Mouse (Mus musculus) stomach, embryonic 14.5 days (tissue): ENCODE measurements around the gene 1110008P14Rik. TPM values are rescaled to one million over a fixed set of nuclear protein-coding genes. Genes with fewer than 3 reads are reported as not detected.
"Not testable (repeated sequence)": the region's sequence is repeated elsewhere in the genome, so short reads cannot be mapped to it uniquely, and the experiment has no call there.

Experiments used
- ATAC-seq: fragments of 200-750 bp; cut with Nextera tagmentation; 2 replicates; pipeline ENCODE4 v1.8.0; 2017; ENCODE audit warnings: low read depth, moderate TSS enrichment; ENCODE audit not compliant: insufficient number of reproducible peaks, insufficient read depth, low FRiP score
- H3K27ac ChIP-seq: fragments of 300-500 bp; sonication (generic); 2 replicates; pipeline ENCODE4 v1.5.1; 2014; ENCODE audit warnings: mild to moderate bottlenecking, low read length, moderate library complexity, mixed read lengths
- H3K27me3 ChIP-seq: fragments of 300-500 bp; sonication (generic); 2 replicates; pipeline ENCODE4 v1.6.1; 2014; ENCODE audit warnings: low read length, control low read depth, mixed read lengths; ENCODE audit not compliant: control insufficient read depth, insufficient read depth
- H3K36me3 ChIP-seq: fragments of 300-500 bp; sonication (generic); 2 replicates; pipeline ENCODE4 v1.6.1; 2014; ENCODE audit warnings: mild to moderate bottlenecking, control low read depth, low read length, moderate library complexity, mixed read lengths; ENCODE audit not compliant: control insufficient read depth, insufficient read depth
- H3K4me1 ChIP-seq: fragments of 300-500 bp; sonication (generic); 2 replicates; pipeline ENCODE4 v1.6.1; 2014; ENCODE audit warnings: low read length, control low read depth, mixed read lengths; ENCODE audit not compliant: control insufficient read depth, insufficient read depth
- H3K4me2 ChIP-seq: fragments of 300-500 bp; sonication (generic); replicated peaks from 2 replicates; pipeline ENCODE4 v1.6.1; 2014; ENCODE audit warnings: low read depth, low read length, control low read depth
- H3K4me3 ChIP-seq: fragments of 300-500 bp; sonication (generic); 2 replicates; pipeline ENCODE4 v1.5.1; 2014; ENCODE audit warnings: low read depth, low read length, control low read depth
- H3K9ac ChIP-seq: fragments of 300-500 bp; sonication (generic); replicated peaks from 2 replicates; pipeline ENCODE4 v1.6.1; 2014; ENCODE audit warnings: low read depth, mild to moderate bottlenecking, control low read depth, low read length, moderate library complexity, mixed read lengths
- H3K9me3 ChIP-seq: fragments of 300-500 bp; sonication (generic); 2 replicates; pipeline ENCODE4 v1.6.1; 2016; ENCODE audit warnings: low read depth, low read length, control low read depth; ENCODE audit not compliant: control insufficient read depth
- WGBS: fragments of 180-500 bp; shearing (Covaris S2); extraction: QIAGEN DNeasy Blood & Tissue Kit; methylation state at CpG from one replicate; pipeline ENCODE4 v1.1.7; 2014; 5-methylcytosine and 5-hydroxymethylcytosine counted together
- polyA plus RNA-seq: library from polyadenylated mRNA; unstranded; fragments of >200 nt; fragmentation: Nextera tagmentation; extraction: Ambion mirVana; gene quantifications from 2 replicates; pipeline ENCODE4 v1.2.1, GENCODE M21; 2014

Gene 1110008P14Rik
- polyA plus RNA-seq, 1 experiment from 2014 or later: 46.3 TPM

DNA sequence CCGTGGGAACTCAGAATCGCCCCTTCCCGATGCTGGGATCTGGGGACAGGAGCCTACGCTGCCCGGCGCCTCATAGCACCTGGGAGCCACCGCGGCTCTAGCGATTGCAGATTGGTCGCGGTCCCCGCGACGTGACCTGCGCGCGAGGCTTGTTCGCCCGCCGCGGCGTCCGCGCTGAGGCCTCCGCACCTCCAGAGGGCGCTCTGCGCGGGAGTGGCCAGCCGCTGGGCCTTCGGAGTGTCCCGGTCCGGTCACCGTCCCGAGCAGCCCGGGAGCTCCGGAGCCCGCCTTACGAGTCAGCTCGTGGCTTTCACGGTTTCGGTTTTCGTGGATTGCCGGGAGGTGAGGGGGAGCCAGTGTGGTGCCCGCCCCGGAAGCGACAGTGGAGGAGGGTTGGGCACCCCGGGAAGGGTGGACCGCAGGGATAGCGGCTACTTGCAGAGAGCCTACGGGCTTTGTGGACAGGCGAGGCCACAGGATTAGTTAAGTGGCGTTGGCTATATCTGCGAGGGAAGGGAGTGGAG is 18.9 kb downstream of the 1110008P14Rik start:
- Histone ChIP-seq H3K27me3 (no peaks in the 10 kb centered on the region), H3K4me2 (peak overlapping the region; percentile 68), H3K27ac (peak overlapping the region; percentile 64), H3K36me3 (peaks cover 16% of the 10 kb centered on the region), H3K4me3 (peak overlapping the region; percentile 53), H3K9ac (peak overlapping the region; percentile 41), H3K9me3 (no peaks in the 10 kb centered on the region), H3K4me1 (peaks cover 13% of the 10 kb centered on the region)
- peak; percentile 74 for ATAC-seq
- WGBS: 0% methylated on average over 49 of the region's 53 CpGs

- H3K4me3 ChIP-seq: peak overlapping the region; percentile 53
- peaks cover 12% of the 10 kb centered on the region; the same call in 1 of the 2 replicates for H3K36me3 ChIP-seq
- H3K27ac ChIP-seq, H3K27me3 ChIP-seq, H3K9me3 ChIP-seq, ATAC-seq: not testable (repeated sequence)
- H3K9ac ChIP-seq: peak overlapping the region; percentile 41; the same call in 1 of the 2 replicates
- H3K4me2 ChIP-seq: peak overlapping the region; percentile 68
- 38% methylated on average over 5 of the region's 5 CpGs for WGBS
- H3K4me1 ChIP-seq: peaks cover 13% of the 10 kb centered on the region
Measured at GRCm38 (mm10) chr2:32362274-32362673, 19.5 kb downstream of the 1110008P14Rik start.

- WGBS: 2% methylated on average over 24 of the region's 24 CpGs
- H3K27ac ChIP-seq: no peak overlapping the region
- no peaks in the 10 kb centered on the region for H3K27me3 ChIP-seq
- peak; percentile 62 for ATAC-seq
- peak overlapping the region; percentile 59 for H3K4me2 ChIP-seq
- peaks cover 4% of the 10 kb centered on the region; the same call in 1 of the 2 replicates for H3K36me3 ChIP-seq
- peak overlapping the region; percentile 17 for H3K4me3 ChIP-seq
- H3K4me1 ChIP-seq: peaks cover 13% of the 10 kb centered on the region
- no peaks in the 10 kb centered on the region for H3K9me3 ChIP-seq
- no peak overlapping the region for H3K9ac ChIP-seq
Measured at GRCm38 (mm10) chr2:32361437-32361836, 20.3 kb downstream of the 1110008P14Rik start.

- Histone ChIP-seq H3K4me3 (peak overlapping the region; percentile 17), H3K4me2 (peak overlapping the region; percentile 59), H3K4me1 (peaks cover 13% of the 10 kb centered on the region), H3K36me3 (0 out of 2 replicates have a peak, but pooled peaks cover 3% of the 10 kb centered on the region), H3K9ac (no peak overlapping the region), H3K9me3 (no peaks in the 10 kb centered on the region), H3K27ac (no peak overlapping the region), H3K27me3 (no peaks in the 10 kb centered on the region)
- WGBS: 6% methylated on average over 14 of the region's 14 CpGs
- ATAC-seq: no peak
Measured at GRCm38 (mm10) chr2:32360741-32361140, 21.0 kb downstream of the 1110008P14Rik start.

GRCm38 (mm10) chr2:32358381-32358780 is 23.4 kb downstream of the 1110008P14Rik start:
- Histone ChIP-seq H3K4me3 (no peak overlapping the region), H3K4me1 (peaks cover 8% of the 10 kb centered on the region; the same call in 1 of the 2 replicates), H3K27me3 (no peaks in the 10 kb centered on the region), H3K9me3 (no peaks in the 10 kb centered on the region), H3K4me2 (no peak overlapping the region), H3K36me3 (no peaks in the 10 kb centered on the region), H3K9ac (no peak overlapping the region), H3K27ac (no peak overlapping the region)
- ATAC-seq: no peak
- WGBS: 50% methylated on average over 10 of the region's 10 CpGs

DNA sequence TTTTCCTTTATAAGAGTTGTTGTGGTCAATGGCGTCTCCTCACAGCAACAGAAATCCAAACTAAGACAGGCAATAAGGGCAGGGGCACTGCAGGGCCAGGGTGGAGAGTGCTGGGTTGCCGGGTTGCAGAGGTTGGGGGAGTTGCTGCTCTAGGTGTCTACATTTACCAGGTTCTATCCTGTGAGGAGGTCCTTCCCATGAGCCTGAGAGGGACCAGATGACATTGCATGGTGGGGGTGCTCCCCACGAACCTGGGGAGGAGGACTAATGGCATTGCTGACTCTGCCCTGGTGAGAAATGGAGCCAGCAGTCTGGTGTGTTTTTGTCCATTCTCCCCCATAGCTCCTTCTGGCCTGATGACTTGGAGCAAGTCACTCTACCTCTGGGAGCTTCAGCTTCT is 24.0 kb downstream of the 1110008P14Rik start:
- Histone ChIP-seq H3K4me1 (peaks cover 10% of the 10 kb centered on the region; the same call in 1 of the 2 replicates), H3K4me3 (no peak overlapping the region), H3K9me3 (no peaks in the 10 kb centered on the region), H3K36me3 (no peaks in the 10 kb centered on the region), H3K27me3 (no peaks in the 10 kb centered on the region), H3K27ac (no peak overlapping the region), H3K4me2 (no peak overlapping the region), H3K9ac (no peak overlapping the region)
- ATAC-seq: no peak
- 67% methylated on average over 3 of the region's 3 CpGs for WGBS

DNA sequence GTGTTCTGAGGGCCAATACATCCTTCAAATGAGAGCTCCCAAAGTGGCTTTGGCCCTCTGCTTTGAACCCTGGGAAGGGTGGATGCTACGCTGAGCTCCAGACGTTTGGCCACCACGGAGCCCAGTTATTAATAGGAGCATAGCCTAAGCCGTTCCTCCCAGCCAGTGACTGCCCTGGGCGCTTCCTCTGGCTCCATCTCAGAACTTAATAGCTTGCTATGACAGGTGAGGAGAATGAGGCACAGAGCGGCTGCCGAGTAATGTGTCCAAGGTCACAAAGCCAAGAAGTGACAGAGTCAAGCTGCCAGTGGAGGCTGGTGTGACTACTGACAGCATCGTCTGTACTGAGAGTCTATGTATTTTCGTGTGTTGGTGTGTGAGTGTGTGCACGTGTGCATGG is 25.5 kb downstream of the 1110008P14Rik start:
- H3K4me3 ChIP-seq: no peak overlapping the region
- no peak overlapping the region for H3K4me2 ChIP-seq
- no peak overlapping the region for H3K9ac ChIP-seq
- H3K27ac ChIP-seq: no peak overlapping the region
- H3K36me3 ChIP-seq: no peaks in the 10 kb centered on the region
- H3K4me1 ChIP-seq: peaks cover 10% of the 10 kb centered on the region
- WGBS: 62% methylated on average over 10 of the region's 10 CpGs
- ATAC-seq: no peak
- no peaks in the 10 kb centered on the region for H3K27me3 ChIP-seq
- no peaks in the 10 kb centered on the region for H3K9me3 ChIP-seq

DNA sequence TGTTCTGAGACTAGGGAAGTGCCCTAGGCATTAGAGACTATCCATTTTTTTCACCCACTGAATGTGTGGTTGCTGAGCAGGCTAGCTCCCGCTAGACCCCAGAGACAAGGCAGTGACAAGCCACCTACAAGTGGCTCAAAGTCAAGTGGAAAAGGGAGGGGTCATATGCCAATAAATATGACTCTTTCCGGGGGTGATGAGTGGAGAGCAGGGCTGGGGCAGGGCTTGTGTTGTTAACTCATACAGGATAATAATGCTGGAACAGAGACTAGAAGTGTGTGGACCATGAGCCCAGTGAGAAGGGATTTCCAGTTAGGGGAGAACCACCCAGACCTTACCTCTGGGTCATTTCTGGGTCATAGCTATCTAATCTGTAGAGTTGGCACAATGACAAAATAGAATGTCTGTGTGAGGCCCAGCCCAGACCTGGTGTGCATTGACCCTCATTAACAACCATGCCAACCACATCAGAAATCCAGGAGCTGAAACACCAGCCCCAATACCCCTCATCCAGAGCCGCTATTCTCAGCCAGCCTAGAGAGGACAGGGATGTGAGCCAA is 27.3 kb downstream of the 1110008P14Rik start:
- no peak for ATAC-seq
- Histone ChIP-seq H3K27ac (no peak overlapping the region), H3K27me3 (no peaks in the 10 kb centered on the region), H3K9ac (no peak overlapping the region), H3K36me3 (no peaks in the 10 kb centered on the region), H3K4me3 (no peak overlapping the region), H3K9me3 (no peaks in the 10 kb centered on the region), H3K4me1 (peaks cover 13% of the 10 kb centered on the region; the same call in 1 of the 2 replicates), H3K4me2 (no peak overlapping the region)
- WGBS: 65% methylated on average over 3 of the region's 3 CpGs
